Mouse (Mus musculus) ES-E14 (cell line): ENCODE measurements around the gene Tfb1m.

ENCODE experiments used
- HCFC1 ChIP-seq: IDR thresholded peaks from 2 replicates; pipeline ENCODE4 v1.6.1; 2012; ENCODE audit warnings: low read length, inconsistent platforms, borderline replicate concordance; ENCODE audit not compliant: insufficient read depth
- ZC3H11A ChIP-seq: IDR thresholded peaks from 2 replicates; pipeline ENCODE4 v1.6.1; 2012; ENCODE audit warnings: low read depth, mild to moderate bottlenecking, inconsistent platforms, low read length, borderline replicate concordance

- no peak for TF ChIP-seq HCFC1
- TF ChIP-seq ZC3H11A: no peak
Measured at GRCm38 (mm10) chr17:3490216-3490895, 67.2 kb downstream of the Tfb1m start.
